Mouse (Mus musculus): ENCODE measurements at regions not wholly inside any gene's neighbourhood (a gene's known extent, or its start where the extent isn't known, plus 50 kb on each side); places are given as distances from the start of the nearest gene placed in this dataset.

DNA sequence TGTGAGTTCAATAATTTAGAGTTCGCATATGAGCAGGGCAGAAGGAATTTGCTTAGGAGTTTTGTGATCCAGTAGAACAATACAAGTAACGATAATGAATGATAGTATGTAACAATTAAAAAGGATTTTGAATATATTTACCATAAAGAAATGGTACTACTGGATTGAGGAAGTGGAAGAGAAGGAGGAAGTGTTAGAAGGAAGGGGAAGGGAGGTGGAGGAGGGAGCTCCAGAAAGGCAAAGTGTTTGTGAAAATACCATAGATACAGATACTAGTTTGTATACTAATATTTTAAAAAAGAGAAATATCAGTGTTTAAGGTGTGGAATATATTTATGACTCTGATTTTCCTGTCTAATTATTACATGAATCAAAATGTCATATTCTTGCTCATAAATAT lies 579.2 kb upstream of the Gje1 start:
- TF ChIP-seq POLR2A (IDR thresholded peaks at IDR 0.05; ENCODE audit: borderline replicate concordance, low read depth, low read length) (no peak), CTCF (IDR thresholded peaks at IDR 0.05; ENCODE audit: low read depth, low read length) (no peak)

Data from bone marrow macrophage, adult 2 months (primary cell).